In genomic region chr3:83055281-83056038, GRCm38 (mm10) we compare ENCODE assay signal across 8 mouse cellular contexts. TPM values are rescaled to one million over a fixed set of nuclear protein-coding genes. Genes with fewer than 3 reads are reported as not detected.
DNase-seq lines count a peak whose midpoint lies in the region; ATAC-seq lines count a peak whose summit lies in the region.

Plrg1 (plus strand) TSS chr3:83055522.

- intact Hi-C loops in heart, postnatal 14 days (cut with DNase I), result no loop called here

- WGBS in forebrain, embryonic 14.5 days, result under 1% methylated on average over 61 of the region's 61 CpGs
- WGBS in neural tube, embryonic 15.5 days, result under 1% methylated on average over 60 of the region's 61 CpGs

- H3K27ac ChIP-seq in forebrain, embryonic 14.5 days (ENCODE audit: low read depth, low read length), result peak within 1 kb of the TSS; percentile 58
- H3K27ac ChIP-seq in neural tube, embryonic 15.5 days (replicated peaks), result peak within 1 kb of the TSS; percentile 75

- peak; percentile 99 for ATAC-seq in forebrain, embryonic 14.5 days
- ATAC-seq in neural tube, embryonic 15.5 days (ENCODE audit: low FRiP score), result peak; percentile 99

- H3K27me3 ChIP-seq in forebrain, embryonic 14.5 days (replicated peaks; ENCODE audit: control insufficient read depth, insufficient read depth, low read length), result no peaks in the 10 kb centered on the region
- H3K27me3 ChIP-seq in neural tube, embryonic 15.5 days (replicated peaks), result no peaks in the 10 kb centered on the region

- H3K4me2 ChIP-seq in forebrain, embryonic 14.5 days (ENCODE audit: low read length), result peak within 1 kb of the TSS; percentile 88
- H3K4me2 ChIP-seq in neural tube, embryonic 15.5 days, result peak within 1 kb of the TSS; percentile 75

- H3K36me3 ChIP-seq in forebrain, embryonic 14.5 days (ENCODE audit: control insufficient read depth, insufficient read depth, low read length), result peaks cover 28% of the 10 kb centered on the region
- H3K36me3 ChIP-seq in neural tube, embryonic 15.5 days, result peaks cover 29% of the 10 kb centered on the region

- peak within 1 kb of the TSS; percentile 76 for H3K9ac ChIP-seq in forebrain, embryonic 14.5 days (ENCODE audit: low read length)
- peak within 1 kb of the TSS; percentile 74 for H3K9ac ChIP-seq in neural tube, embryonic 15.5 days (replicated peaks)

- no peaks in the 10 kb centered on the region for H3K9me3 ChIP-seq in forebrain, embryonic 14.5 days (replicated peaks; ENCODE audit: control insufficient read depth, low read length)
- no peaks in the 10 kb centered on the region for H3K9me3 ChIP-seq in neural tube, embryonic 15.5 days (replicated peaks)

- H3K4me1 ChIP-seq in forebrain, embryonic 14.5 days (ENCODE audit: control insufficient read depth, insufficient read depth, low read length), result peaks cover 6% of the 10 kb centered on the region
- H3K4me1 ChIP-seq in neural tube, embryonic 15.5 days, result peaks cover 16% of the 10 kb centered on the region

- peak; percentile 97 for DNase-seq in ES-CJ7 (ENCODE audit: low read depth, low spot score)
- peak; percentile 99 for DNase-seq in cerebellum, adult 11 months
- peak; percentile 98 for DNase-seq in forebrain, embryonic 14.5 days (ENCODE audit: low spot score)
- peak; percentile 99 to 100 for DNase-seq in heart, postnatal 14 days
- peak; percentile 98 for DNase-seq in layer of hippocampus, adult 11-12 months (ENCODE audit: low spot score)
- peak; percentile 99 for DNase-seq in lung, adult 18-20 months
- peak; percentile 98 for DNase-seq in testis, postnatal 14 days (ENCODE audit: low spot score)

- H3K4me3 ChIP-seq in forebrain, embryonic 14.5 days (ENCODE audit: low read depth, low read length), result peak within 1 kb of the TSS; percentile 84
- H3K4me3 ChIP-seq in neural tube, embryonic 15.5 days (replicated peaks), result peak within 1 kb of the TSS; percentile 69

RNA-seq across cellular contexts. Expression of gene Plrg1, which starts in this region (rescaled TPM):
- 140 and 145 TPM in 2 replicates for polyA plus RNA-seq in forebrain, embryonic 14.5 days (2014; fragmentation: Nextera tagmentation; extraction: Ambion mirVana)
- 10 to 100 TPM; 26.4 to 31.5 TPM for total RNA-seq in heart, postnatal 14 days (2021)
- polyA plus RNA-seq in neural tube, embryonic 15.5 days (2015; fragmentation: Nextera tagmentation; extraction: Ambion mirVana), result 92.6 and 97.6 TPM in 2 replicates

Comparison
In these comparisons a context has a peak if more than half of its experiments do, and no peak if none do; other contexts are left out.
1. Peak in every context shown above with its lines: DNase-seq, ATAC-seq, H3K4me3 ChIP-seq and H3K27ac ChIP-seq.